Mouse (Mus musculus): ENCODE measurements around the gene Zbed3.

- TF ChIP-seq POLR2AphosphoS2 (IDR thresholded peaks at IDR 0.05; ENCODE audit: insufficient read length, low read depth) (peak; percentile 39), TCF12 (IDR thresholded peaks at IDR 0.05; ENCODE audit: insufficient read depth, poor library complexity, severe bottlenecking) (no peak), POLR2A (IDR thresholded peaks at IDR 0.05; ENCODE audit: insufficient read length, low read depth) (peak; percentile 32), USF1 (IDR thresholded peaks at IDR 0.05; ENCODE audit: low read depth) (no peak), TCF3 (IDR thresholded peaks at IDR 0.05; ENCODE audit: insufficient read length, low read depth) (no peak)
Observed at GRCm38 (mm10) chr13:95374701-95375553, 51.5 kb downstream of the Zbed3 start, which contains the start of gene Aggf1.

Measured in myocyte (in vitro differentiated cells).